Comparison of ENCODE assay signal across 29 mouse cellular contexts in the genomic region with DNA sequence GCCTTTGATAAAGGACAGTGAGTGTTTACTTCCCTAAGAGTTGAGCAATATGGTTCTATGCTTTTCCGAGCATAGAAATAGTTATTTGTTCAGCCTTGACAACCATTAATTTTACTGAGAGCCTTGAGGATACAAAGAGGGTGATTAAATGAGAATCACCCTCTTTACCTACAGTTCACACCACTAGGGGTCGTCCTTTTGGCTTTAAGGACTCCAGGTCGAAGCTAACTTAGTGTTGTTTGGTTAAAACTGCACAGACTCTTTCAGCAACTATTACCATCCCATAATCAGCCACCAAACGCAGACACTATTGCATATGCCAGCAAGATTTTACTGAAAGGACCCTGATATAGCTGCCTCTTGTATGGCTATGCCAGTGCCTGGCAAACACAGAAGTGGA.
DNase-seq lines count a peak whose midpoint lies in the region; ATAC-seq and TF ChIP-seq lines count a peak whose summit lies in the region.
"Had no signal": no experiment of that assay in that cellular context is flagged by ENCODE, and none has a peak within 500 bp of the region (broad histone marks: within the 10 kb centered on the region; RNA-seq: fewer than 3 reads in every experiment).

No protein-coding gene starts in this region.

- no peaks in the 10 kb centered on the region for H3K27me3 ChIP-seq in heart, embryonic 13.5 days (replicated peaks)
- no peaks in the 10 kb centered on the region for H3K27me3 ChIP-seq in heart, embryonic 16.5 days (ENCODE audit: control insufficient read depth, insufficient read depth, low read length)
- H3K27me3 ChIP-seq in heart, adult 2 months (ENCODE audit: control insufficient read depth, insufficient read depth, low read length) = no peaks in the 10 kb centered on the region
- H3K27me3 ChIP-seq in E14TG2a.4 (ENCODE audit: insufficient read depth, low read length) = no peaks in the 10 kb centered on the region
- H3K27me3 ChIP-seq: forebrain, embryonic 13.5 days; Patski had no signal

- TF ChIP-seq POLR2A in heart, adult 2 months (IDR thresholded peaks at IDR 0.05; ENCODE audit: insufficient read depth, low read depth, low read length) = no peak

- H3K27ac ChIP-seq in heart, embryonic 13.5 days (replicated peaks) = peak overlapping the region; percentile 88
- H3K27ac ChIP-seq in heart, embryonic 16.5 days (ENCODE audit: low read length) = peak overlapping the region; percentile 86
- H3K27ac ChIP-seq in heart, adult 2 months = no peak overlapping the region
- H3K27ac ChIP-seq: forebrain, embryonic 10.5 days; forebrain, embryonic 13.5 days; hindbrain, embryonic 14.5 days; hindbrain, postnatal 0 days had no signal

- no peak overlapping the region for H3K4me2 ChIP-seq in heart, embryonic 13.5 days
- H3K4me2 ChIP-seq in heart, embryonic 16.5 days (ENCODE audit: low read depth, low read length) = no peak overlapping the region
- H3K4me2 ChIP-seq: forebrain, embryonic 13.5 days; hindbrain, embryonic 14.5 days had no signal

- no peak overlapping the region for H3K4me3 ChIP-seq in heart, embryonic 13.5 days
- H3K4me3 ChIP-seq in heart, embryonic 16.5 days (ENCODE audit: low read length) = no peak overlapping the region
- H3K4me3 ChIP-seq in heart, adult 2 months = no peak overlapping the region
- H3K4me3 ChIP-seq in E14TG2a.4 (replicated peaks; ENCODE audit: low read length) = no peak overlapping the region
- H3K4me3 ChIP-seq: forebrain, embryonic 10.5 days; forebrain, embryonic 13.5 days had no signal

- no peaks in the 10 kb centered on the region for H3K9me3 ChIP-seq in heart, embryonic 13.5 days
- no peaks in the 10 kb centered on the region for H3K9me3 ChIP-seq in heart, embryonic 16.5 days (replicated peaks; ENCODE audit: control insufficient read depth, low read length)
- H3K9me3 ChIP-seq in E14TG2a.4 (ENCODE audit: low read length) = peaks cover 11% of the 10 kb centered on the region
- H3K9me3 ChIP-seq: forebrain, embryonic 10.5 days; forebrain, embryonic 13.5 days; G1E had no signal

- no peak for TF ChIP-seq EP300 in heart, adult 2 months (IDR thresholded peaks at IDR 0.05; ENCODE audit: insufficient read depth, low read depth, low read length)

- no peaks in the 10 kb centered on the region for H3K36me3 ChIP-seq in heart, embryonic 13.5 days
- H3K36me3 ChIP-seq in heart, embryonic 16.5 days (ENCODE audit: control insufficient read depth, insufficient read depth) = no peaks in the 10 kb centered on the region
- H3K36me3 ChIP-seq in heart, adult 2 months (ENCODE audit: control insufficient read depth, insufficient read depth, low read length) = no peaks in the 10 kb centered on the region
- no peaks in the 10 kb centered on the region for H3K36me3 ChIP-seq in E14TG2a.4 (ENCODE audit: insufficient read depth, low read length)
- H3K36me3 ChIP-seq: forebrain, embryonic 10.5 days; G1E had no signal

- 64% methylated on average over 4 of the region's 4 CpGs for WGBS in heart, embryonic 13.5 days
- WGBS in heart, embryonic 16.5 days = 65% methylated on average over 4 of the region's 4 CpGs
- WGBS in heart, adult 2 months = 60% methylated on average over 4 of the region's 4 CpGs

- DNase-seq in heart, postnatal 4 days = no peak
- DNase-seq in heart, adult 2 months = no peak
- peak; percentile 12 for DNase-seq in ZHBTc4 (ENCODE audit: low read depth, low spot score)
- DNase-seq in gastrocnemius, postnatal 36 days = no peak
- DNase-seq in urinary bladder, postnatal 4 days (ENCODE audit: low spot score in 2 of 2) = no peak
- DNase-seq: adrenal gland, adult 8-10 months; adrenal gland, postnatal 36 days; cerebellum, adult 18-20 months; cerebellum, adult 9-10 months; cerebellum, postnatal 14 days; gastrocnemius, postnatal 10 days; heart, adult 18-20 months; heart, postnatal 36 days; kidney, adult 18-20 months; kidney, adult 9 months had no signal

- H3K4me1 ChIP-seq in heart, embryonic 13.5 days = peaks cover 31% of the 10 kb centered on the region
- peaks cover 11% of the 10 kb centered on the region for H3K4me1 ChIP-seq in heart, embryonic 16.5 days (ENCODE audit: control insufficient read depth, insufficient read depth, low read length)
- no peaks in the 10 kb centered on the region; the same call in 1 of the 2 replicates for H3K4me1 ChIP-seq in heart, adult 2 months (ENCODE audit: control insufficient read depth, insufficient read depth, low read length)
- H3K4me1 ChIP-seq in E14TG2a.4 (replicated peaks; ENCODE audit: low read depth, low read length) = peaks cover 19% of the 10 kb centered on the region
- H3K4me1 ChIP-seq: forebrain, embryonic 13.5 days had no signal

- ATAC-seq in heart, embryonic 13.5 days (ENCODE audit: extremely low read depth, insufficient number of reproducible peaks, low FRiP score, low TSS enrichment) = no peak
- no peak for ATAC-seq in heart, embryonic 16.5 days (replicated peaks; ENCODE audit: extremely low read depth, insufficient read depth, low FRiP score)
- ATAC-seq: activated CD4-positive, CD25-positive, alpha-beta regulatory T cell, adult 4 months; CD4-positive, CD25-positive, alpha-beta regulatory T cell, adult 4 months; forebrain, embryonic 13.5 days; forebrain, embryonic 16.5 days; hindbrain, postnatal 0 days; inflammation-experienced regulatory T-cells, adult 6 months; intestine, embryonic 16.5 days; Patski had no signal

- H3K79me2 ChIP-seq in heart, adult 2 months (replicated peaks; ENCODE audit: control insufficient read depth, insufficient read depth, low read length) = no peaks in the 10 kb centered on the region

- H3K9ac ChIP-seq in heart, embryonic 13.5 days = no peak overlapping the region
- H3K9ac ChIP-seq in heart, embryonic 16.5 days (ENCODE audit: low read length) = no peak overlapping the region
- H3K9ac ChIP-seq in heart, adult 2 months (ENCODE audit: low read depth, low read length) = no peak overlapping the region
- H3K9ac ChIP-seq: forebrain, embryonic 13.5 days; hindbrain, embryonic 14.5 days had no signal

- intact Hi-C loops in heart, adult 2 months (cut with DNase I) = no loop called here
- intact Hi-C loops in gastrocnemius, postnatal 36 days (cut with DNase I) = no loop called here

- TF ChIP-seq CTCF in heart, adult 2 months (IDR thresholded peaks at IDR 0.05) = no peak
- TF ChIP-seq CTCF in E14TG2a.4 (conservative IDR thresholded peaks at IDR 0.05; ENCODE audit: low read length) = peak; percentile 22
